Mouse (Mus musculus): ENCODE measurements around the gene Pear1. TPM values are rescaled to one million over a fixed set of nuclear protein-coding genes. Genes with fewer than 3 reads are reported as not detected.

The Pear1 gene
- total RNA-seq, 2 experiments from 2014 or later = 8.0 to 11.5 TPM

GRCm38 (mm10) chr3:87766284-87766667 lies 57.8 kb downstream of the Pear1 start:
- intact Hi-C loops (cut with DNase I) = no loop called here
- no peak for DNase-seq

- DNase-seq = no peak
- intact Hi-C loops (cut with DNase I) = no loop called here
Observed at GRCm38 (mm10) chr3:87765631-87766283, 58.3 kb downstream of the Pear1 start.

- intact Hi-C loops (cut with DNase I) = no loop called here
- no peak for DNase-seq
Observed at GRCm38 (mm10) chr3:87765091-87765490, 59.0 kb downstream of the Pear1 start.

GRCm38 (mm10) chr3:87764506-87764905 lies 59.6 kb downstream of the Pear1 start:
- intact Hi-C loops (cut with DNase I) = no loop called here
- DNase-seq = no peak

- intact Hi-C loops (cut with DNase I) = no loop called here
Observed at GRCm38 (mm10) chr3:87763683-87764289, 60.3 kb downstream of the Pear1 start.

GRCm38 (mm10) chr3:87763202-87763601 lies 60.9 kb downstream of the Pear1 start:
- intact Hi-C loops (cut with DNase I) = no loop called here
- no peak for DNase-seq

More at GRCm38 (mm10) chr3:87763683-87764289, 60.3 kb downstream of the Pear1 start:
- peak; percentile 55 for DNase-seq

GRCm38 (mm10) chr3:87761408-87762375 lies 62.4 kb downstream of the Pear1 start:
- intact Hi-C loops (cut with DNase I) = no loop called here
- no peak for DNase-seq

GRCm38 (mm10) chr3:87758641-87759040 lies 65.5 kb downstream of the Pear1 start:
- intact Hi-C loops (cut with DNase I) = no loop called here

GRCm38 (mm10) chr3:87756488-87756887 lies 67.6 kb downstream of the Pear1 start:
- DNase-seq = no peak
- intact Hi-C loops (cut with DNase I) = no loop called here

More at GRCm38 (mm10) chr3:87758641-87759040, 65.5 kb downstream of the Pear1 start:
- DNase-seq = no peak

GRCm38 (mm10) chr3:87755964-87756363 lies 68.1 kb downstream of the Pear1 start:
- intact Hi-C loops (cut with DNase I) = no loop called here
- peak; percentile 91 for DNase-seq

GRCm38 (mm10) chr3:87753829-87754228 lies 70.3 kb downstream of the Pear1 start:
- DNase-seq = no peak
- intact Hi-C loops (cut with DNase I) = no loop called here

- intact Hi-C loops (cut with DNase I) = no loop called here
Observed at GRCm38 (mm10) chr3:87752567-87752966, 71.5 kb downstream of the Pear1 start.

GRCm38 (mm10) chr3:87749977-87750376 lies 74.1 kb downstream of the Pear1 start:
- DNase-seq = no peak
- intact Hi-C loops (cut with DNase I) = no loop called here

More at GRCm38 (mm10) chr3:87752567-87752966, 71.5 kb downstream of the Pear1 start:
- DNase-seq = no peak

- peak; percentile 28 for DNase-seq
- intact Hi-C loops (cut with DNase I) = no loop called here
Observed at GRCm38 (mm10) chr3:87749036-87749435, 75.1 kb downstream of the Pear1 start.

- intact Hi-C loops (cut with DNase I) = no loop called here
- no peak for DNase-seq
Observed at GRCm38 (mm10) chr3:87748431-87748830, 75.7 kb downstream of the Pear1 start, which contains the start of gene Lrrc71. Gene Lrrc71, minus strand, starts transcription at chr3:87748625.

- no peak for DNase-seq
- intact Hi-C loops (cut with DNase I) = no loop called here
Observed at GRCm38 (mm10) chr3:87745036-87745659, 79.0 kb downstream of the Pear1 start.

- intact Hi-C loops (cut with DNase I) = no loop called here
- no peak for DNase-seq
Observed at GRCm38 (mm10) chr3:87743927-87744326, 80.2 kb downstream of the Pear1 start.

- DNase-seq = no peak
- intact Hi-C loops (cut with DNase I) = no loop called here
Observed at GRCm38 (mm10) chr3:87742735-87743134, 81.4 kb downstream of the Pear1 start.

- no peak for DNase-seq
- intact Hi-C loops (cut with DNase I) = no loop called here
Observed at GRCm38 (mm10) chr3:87742013-87742412, 82.1 kb downstream of the Pear1 start.

- intact Hi-C loops (cut with DNase I) = no loop called here
- DNase-seq = no peak
Observed at GRCm38 (mm10) chr3:87738906-87739305, 85.2 kb downstream of the Pear1 start.

GRCm38 (mm10) chr3:87735335-87735734 lies 88.8 kb downstream of the Pear1 start:
- DNase-seq = no peak
- intact Hi-C loops (cut with DNase I) = no loop called here
